Mouse (Mus musculus) myocyte (in vitro differentiated cells): ENCODE measurements at regions not wholly inside any gene's neighbourhood (a gene's known extent, or its start where the extent isn't known, plus 50 kb on each side); places are given as distances from the start of the nearest gene placed in this dataset.

Source experiments
- H3K27me3 ChIP-seq: one replicate; pipeline ENCODE4 v1.6.1; 2011; ENCODE audit not compliant: control insufficient read depth, insufficient read depth, insufficient read length
- H3K36me3 ChIP-seq: one replicate; pipeline ENCODE4 v1.6.1; 2011; ENCODE audit not compliant: control insufficient read depth, insufficient read depth
- H3K4me2 ChIP-seq: one replicate; pipeline ENCODE4 v1.6.1; 2011; ENCODE audit warnings: low read depth, control low read depth
- H3K4me3 ChIP-seq: one replicate; pipeline ENCODE4 v1.5.1; 2011; ENCODE audit warnings: mild to moderate bottlenecking, control low read depth, moderate library complexity
- H3K79me2 ChIP-seq: one replicate; pipeline ENCODE4 v1.6.1; 2011; ENCODE audit not compliant: control insufficient read depth, insufficient read depth
- H3ac ChIP-seq: one replicate; pipeline ENCODE4 v1.6.1; 2011; ENCODE audit not compliant: control insufficient read depth, insufficient read length
- CEBPB ChIP-seq: IDR thresholded peaks from 2 replicates; pipeline ENCODE4 v1.6.1; 2011; ENCODE audit warnings: mild to moderate bottlenecking, moderate library complexity; ENCODE audit not compliant: poor library complexity, insufficient read depth, severe bottlenecking
- E2F4 ChIP-seq: IDR thresholded peaks from one replicate; pipeline ENCODE4 v1.6.1; 2011; ENCODE audit warnings: mild to moderate bottlenecking, control low read depth, moderate library complexity; ENCODE audit not compliant: insufficient read depth
- MAX ChIP-seq: IDR thresholded peaks from one replicate; pipeline ENCODE4 v1.6.1; 2011; ENCODE audit warnings: low read depth, mild to moderate bottlenecking, control low read depth
- MYOD1 ChIP-seq, 3 experiments: IDR thresholded peaks; one replicate each; pipeline ENCODE4 v1.6.1; 2011; ENCODE audit warnings: control low read depth in 2 of 3, low read depth in 2 of 3, mild to moderate bottlenecking in 2 of 3, moderate library complexity in 1 of 3; ENCODE audit not compliant: insufficient read length in 2 of 3, control insufficient read depth in 1 of 3
- MYOG ChIP-seq, 3 experiments: IDR thresholded peaks; one replicate each; pipeline ENCODE4 v1.6.1; 2011; ENCODE audit warnings: control low read depth in 2 of 3, low read depth in 2 of 3, mild to moderate bottlenecking in 2 of 3; ENCODE audit not compliant: insufficient read length in 2 of 3, control insufficient read depth in 1 of 3, insufficient read depth in 1 of 3
- POLR2A ChIP-seq: IDR thresholded peaks from one replicate; pipeline ENCODE4 v1.6.1; 2011; ENCODE audit warnings: low read depth, mild to moderate bottlenecking, control low read depth, moderate library complexity; ENCODE audit not compliant: insufficient read length
- POLR2AphosphoS2 ChIP-seq: IDR thresholded peaks from one replicate; pipeline ENCODE4 v1.6.1; 2011; ENCODE audit warnings: low read depth, control low read depth; ENCODE audit not compliant: insufficient read length
- REST ChIP-seq: IDR thresholded peaks from one replicate; pipeline ENCODE4 v1.6.1; 2011; ENCODE audit warnings: mild to moderate bottlenecking, control low read depth, moderate library complexity; ENCODE audit not compliant: insufficient read depth, insufficient read length
- SRF ChIP-seq: IDR thresholded peaks from one replicate; pipeline ENCODE4 v1.6.1; 2011; ENCODE audit warnings: low read depth; ENCODE audit not compliant: control insufficient read depth, insufficient read length
- TCF12 ChIP-seq: IDR thresholded peaks from one replicate; pipeline ENCODE4 v1.6.1; 2011; ENCODE audit warnings: mild to moderate bottlenecking, control low read depth; ENCODE audit not compliant: poor library complexity, insufficient read depth, severe bottlenecking
- TCF3 ChIP-seq: IDR thresholded peaks from one replicate; pipeline ENCODE4 v1.6.1; 2011; ENCODE audit warnings: low read depth, control low read depth; ENCODE audit not compliant: insufficient read length
- USF1 ChIP-seq: IDR thresholded peaks from one replicate; pipeline ENCODE4 v1.6.1; 2011; ENCODE audit warnings: low read depth, mild to moderate bottlenecking, control low read depth, moderate library complexity

DNA sequence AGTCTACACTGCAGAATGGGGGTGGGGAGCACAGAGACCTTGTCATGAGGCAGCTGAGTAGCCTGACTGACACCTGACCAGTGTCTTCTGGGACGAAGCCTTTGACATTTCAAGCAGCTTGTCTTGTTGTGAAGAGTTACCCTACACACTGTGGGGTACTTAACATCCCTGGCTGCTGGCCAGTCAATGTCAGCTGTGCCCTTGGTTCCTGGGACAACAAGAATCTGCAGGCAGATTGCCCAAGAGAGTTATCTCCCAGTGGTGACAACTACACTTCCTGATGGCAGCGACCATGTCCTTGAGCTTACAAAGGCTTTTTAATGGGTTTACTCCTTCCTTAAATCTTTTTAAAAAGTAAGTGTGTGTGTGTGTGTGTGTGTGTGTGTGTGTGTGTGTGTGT, 184.2 kb downstream of the Utp6 start:
- Histone ChIP-seq H3K36me3 (no peaks in the 10 kb centered on the region), H3K79me2 (no peaks in the 10 kb centered on the region), H3K27me3 (no peaks in the 10 kb centered on the region), H3ac (no peak overlapping the region), H3K4me3 (no peak overlapping the region), H3K4me2 (peak overlapping the region; percentile 72)
- TF ChIP-seq SRF (no peak), TCF3 (no peak), REST (no peak), MYOD1 (IDR thresholded peaks at IDR 0.05; ENCODE audit: control insufficient read depth in 1 of 3, insufficient read length in 2 of 3, low read depth in 2 of 3) (peak in 2 of 3 experiments; percentile 58 to 68), MYOG (IDR thresholded peaks at IDR 0.05; ENCODE audit: control insufficient read depth in 1 of 3, insufficient read depth in 1 of 3, insufficient read length in 2 of 3, low read depth in 2 of 3) (peak in 2 of 3 experiments; percentile 7 to 64), CEBPB (0 out of 2 replicates have a peak, but pooled peaks have one; percentile 23), POLR2AphosphoS2 (no peak), MAX (no peak), E2F4 (no peak), USF1 (no peak), TCF12 (no peak), POLR2A (no peak)

DNA sequence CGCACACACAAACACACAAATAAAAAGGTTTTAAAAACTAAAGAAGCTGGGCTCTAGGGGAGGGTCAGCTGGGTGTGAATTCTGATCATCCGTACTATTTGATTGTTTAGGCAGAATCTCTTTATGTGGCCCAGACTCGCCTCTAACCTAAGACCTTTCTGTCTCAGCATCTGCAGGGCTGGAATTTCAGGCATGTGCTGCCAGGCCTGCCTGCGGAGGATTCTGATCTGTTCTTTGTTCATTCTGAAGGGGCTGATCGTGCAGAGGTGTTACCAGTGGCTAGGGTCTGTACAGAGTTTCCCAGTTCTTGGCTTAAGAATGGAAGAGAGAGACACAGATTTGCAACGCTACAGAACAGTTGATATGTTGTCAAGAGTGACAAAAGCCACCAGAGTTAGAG, 185.6 kb downstream of the Rab11fip4 start:
- no peak overlapping the region for H3ac ChIP-seq
- no peaks in the 10 kb centered on the region for H3K79me2 ChIP-seq
- H3K27me3 ChIP-seq = no peaks in the 10 kb centered on the region
- H3K4me3 ChIP-seq = no peak overlapping the region
- no peaks in the 10 kb centered on the region for H3K36me3 ChIP-seq
- TF ChIP-seq SRF = no peak
- TF ChIP-seq CEBPB = no peak
- TF ChIP-seq E2F4 = no peak
- no peak for TF ChIP-seq MYOD1 (IDR thresholded peaks at IDR 0.05; ENCODE audit: control insufficient read depth in 1 of 3, insufficient read length in 2 of 3, low read depth in 2 of 3)
- TF ChIP-seq MAX = no peak
- TF ChIP-seq POLR2A = no peak
- H3K4me2 ChIP-seq = no peak overlapping the region

DNA sequence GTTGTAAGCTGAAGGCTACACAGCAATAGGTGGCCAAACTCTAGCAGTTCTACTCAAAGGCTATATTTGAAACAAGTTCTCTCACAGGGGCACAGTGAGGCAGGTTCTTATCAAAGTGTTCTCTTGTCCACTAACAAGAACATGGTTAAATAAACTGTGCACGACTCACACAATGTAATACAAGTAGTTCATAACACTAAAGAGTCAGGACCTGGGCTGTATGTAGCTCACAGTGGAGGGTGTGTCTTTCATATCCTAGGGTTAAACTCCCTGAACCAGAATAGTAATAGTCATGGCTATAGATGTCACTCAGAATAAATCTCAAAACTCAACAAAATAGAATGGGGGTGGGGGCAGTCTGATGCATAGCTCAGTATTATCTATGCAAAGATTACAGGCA, 182.7 kb downstream of the Rab11fip4 start:
- TF ChIP-seq CEBPB (no peak), TCF3 (no peak), MAX (no peak), MYOG (IDR thresholded peaks at IDR 0.05; ENCODE audit: control insufficient read depth in 1 of 3, insufficient read depth in 1 of 3, insufficient read length in 2 of 3, low read depth in 2 of 3) (no peak), SRF (no peak), TCF12 (no peak), POLR2A (no peak), USF1 (no peak), REST (no peak), E2F4 (no peak), POLR2AphosphoS2 (no peak), MYOD1 (IDR thresholded peaks at IDR 0.05; ENCODE audit: control insufficient read depth in 1 of 3, insufficient read length in 2 of 3, low read depth in 2 of 3) (no peak)
- Histone ChIP-seq H3K79me2 (no peaks in the 10 kb centered on the region), H3K27me3 (no peaks in the 10 kb centered on the region), H3ac (no peak overlapping the region), H3K4me3 (no peak overlapping the region), H3K36me3 (no peaks in the 10 kb centered on the region), H3K4me2 (no peak overlapping the region)

DNA sequence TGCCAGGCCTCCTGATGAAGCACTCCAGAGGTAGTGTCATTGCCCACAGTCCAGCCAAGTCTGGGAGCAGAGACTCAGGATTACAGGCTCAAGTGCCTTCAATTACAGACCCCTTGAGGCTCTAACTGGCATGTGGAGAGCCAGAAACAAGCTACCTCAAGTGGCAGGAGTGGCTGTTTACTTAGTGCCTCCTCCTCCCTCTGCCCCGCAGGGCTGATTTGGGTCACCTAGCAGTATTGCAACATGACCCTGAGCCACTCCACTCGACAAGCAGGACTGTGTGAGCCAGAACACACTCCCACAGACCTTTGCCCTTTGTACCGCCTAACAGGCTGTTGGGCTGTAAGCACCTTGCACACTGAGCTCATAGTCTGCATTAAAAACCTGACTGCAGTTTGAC, 180.4 kb downstream of the Rab11fip4 start:
- Histone ChIP-seq H3ac (no peak overlapping the region), H3K27me3 (no peaks in the 10 kb centered on the region), H3K4me3 (no peak overlapping the region), H3K4me2 (no peak overlapping the region), H3K79me2 (no peaks in the 10 kb centered on the region), H3K36me3 (no peaks in the 10 kb centered on the region)
- no peak for TF ChIP-seq SRF
- 0 out of 2 replicates have a peak, but pooled peaks have one; percentile 22 for TF ChIP-seq CEBPB
- no peak for TF ChIP-seq E2F4
- TF ChIP-seq POLR2A = no peak
- TF ChIP-seq TCF3 = no peak
- TF ChIP-seq POLR2AphosphoS2 = no peak

DNA sequence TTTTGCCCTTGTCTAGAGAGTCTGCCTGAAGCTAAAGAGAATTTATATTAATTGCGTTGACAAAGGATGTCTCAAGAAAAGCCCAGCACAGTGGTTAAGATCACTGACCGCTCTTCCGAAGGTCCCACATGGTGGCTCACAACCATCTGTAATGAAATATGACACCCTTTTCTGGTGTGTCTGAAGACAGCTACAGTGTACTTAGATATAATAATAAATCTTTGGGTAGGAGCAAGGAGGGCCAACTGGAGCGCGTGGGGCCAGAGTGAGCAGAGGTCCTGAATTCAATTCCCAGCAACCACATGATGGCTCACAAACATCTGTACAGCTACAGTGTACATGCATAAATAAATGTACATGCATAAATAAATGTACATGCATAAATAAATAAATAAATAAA, 176.1 kb downstream of the Rab11fip4 start:
- no peaks in the 10 kb centered on the region for H3K36me3 ChIP-seq
- H3K4me3 ChIP-seq = no peak overlapping the region
- H3K27me3 ChIP-seq = no peaks in the 10 kb centered on the region
- no peak overlapping the region for H3ac ChIP-seq
- no peak overlapping the region for H3K4me2 ChIP-seq
- H3K79me2 ChIP-seq = no peaks in the 10 kb centered on the region
- no peak for TF ChIP-seq USF1
